In the genomic region with DNA sequence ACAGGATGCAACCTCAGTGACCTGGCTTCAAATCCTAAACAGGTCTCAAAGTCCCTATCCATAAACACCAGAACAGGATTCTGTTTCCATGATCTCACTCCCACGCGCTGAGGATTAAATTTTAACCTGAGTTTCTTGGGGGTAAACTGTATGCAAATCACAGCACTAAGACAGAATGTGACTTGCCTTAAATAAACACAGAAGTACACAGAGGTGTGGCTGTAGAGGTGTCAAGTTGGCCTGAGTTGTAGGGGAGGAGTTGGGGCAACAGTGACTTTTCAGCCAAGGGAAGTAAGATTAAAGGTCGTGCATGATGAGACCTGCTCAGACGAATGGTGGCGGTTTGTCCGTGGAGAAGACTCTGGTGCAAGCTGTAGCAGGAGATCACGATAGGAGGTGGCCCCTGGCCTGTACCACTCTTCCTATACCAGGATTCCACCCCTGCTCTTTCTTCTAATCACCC, we compare ENCODE assay signal across 14 mouse cellular contexts. TPM values are rescaled to one million over a fixed set of nuclear protein-coding genes. Genes with fewer than 3 reads are reported as not detected.
DNase-seq lines count a peak whose midpoint lies in the region; ATAC-seq and TF ChIP-seq lines count a peak whose summit lies in the region.
"Had no signal": no experiment of that assay in that cellular context is flagged by ENCODE, and none has a peak within 500 bp of the region (broad histone marks: within the 10 kb centered on the region; RNA-seq: fewer than 3 reads in every experiment).

No protein-coding gene starts in this region.

- no peaks in the 10 kb centered on the region for H3K9me3 ChIP-seq in intestine, postnatal 0 days (ENCODE audit: control insufficient read depth)
- H3K9me3 ChIP-seq in liver, embryonic 15.5 days (replicated peaks): no peaks in the 10 kb centered on the region

- no peak overlapping the region for H3K4me3 ChIP-seq in intestine, postnatal 0 days (ENCODE audit: low read depth, low read length)
- H3K4me3 ChIP-seq in liver, embryonic 15.5 days (replicated peaks): no peak overlapping the region
- H3K4me3 ChIP-seq in cerebellum, adult 2 months (replicated peaks; ENCODE audit: insufficient read depth, low read depth, low read length): no peak overlapping the region

- peak overlapping the region; percentile 35; the same call in 1 of the 2 replicates for H3K4me2 ChIP-seq in intestine, postnatal 0 days (replicated peaks; ENCODE audit: low read depth)
- peak overlapping the region; percentile 27; the same call in 1 of the 2 replicates for H3K4me2 ChIP-seq in liver, embryonic 15.5 days
- H3K4me2 ChIP-seq: lung, embryonic 14.5 days had no signal

- peak; percentile 68 to 81 for DNase-seq in lung, adult 18-20 months
- no peak for DNase-seq in lung, postnatal 14 days
- DNase-seq in splenic B cell, adult 2 months (ENCODE audit: low read depth, low spot score): peak; percentile 75
- DNase-seq in cerebellum, adult 2 months: no peak
- DNase-seq: adrenal gland, adult 2 months; cerebellum, postnatal 25 days; lung, embryonic 14.5 days; right cerebral cortex, postnatal 14 days had no signal

- no peaks in the 10 kb centered on the region for H3K27me3 ChIP-seq in intestine, postnatal 0 days (replicated peaks; ENCODE audit: control insufficient read depth, insufficient read depth, low read length)
- H3K27me3 ChIP-seq in liver, embryonic 15.5 days: no peaks in the 10 kb centered on the region
- H3K27me3 ChIP-seq in splenic B cell, adult 2 months (ENCODE audit: control insufficient read depth, insufficient read depth, low read length, poor library complexity, severe bottlenecking): no peaks in the 10 kb centered on the region
- no peaks in the 10 kb centered on the region for H3K27me3 ChIP-seq in cerebellum, adult 2 months (ENCODE audit: control insufficient read depth, insufficient read depth, low read length)

- H3K27ac ChIP-seq in intestine, postnatal 0 days (ENCODE audit: low read depth, low read length): peak overlapping the region; percentile 93
- peak overlapping the region; percentile 83 for H3K27ac ChIP-seq in liver, embryonic 15.5 days (replicated peaks)
- H3K27ac ChIP-seq in cerebellum, adult 2 months (ENCODE audit: insufficient read depth, low read length): no peak overlapping the region

- 30% methylated on average over 7 of the region's 7 CpGs for WGBS in intestine, postnatal 0 days
- WGBS in liver, embryonic 15.5 days (ENCODE audit: insufficient replicate concordance): 39% methylated on average over 7 of the region's 7 CpGs
- 85% methylated on average over 7 of the region's 7 CpGs for WGBS in cerebellum, adult 2 months

- TF ChIP-seq POLR2A in cerebellum, adult 2 months (IDR thresholded peaks at IDR 0.05; ENCODE audit: borderline replicate concordance, insufficient read depth, low read length): no peak

- TF ChIP-seq CTCF in intestine, postnatal 0 days (IDR thresholded peaks at IDR 0.05; ENCODE audit: low read depth): no peak
- TF ChIP-seq CTCF in cerebellum, adult 2 months (IDR thresholded peaks at IDR 0.05; ENCODE audit: borderline replicate concordance, insufficient read depth, low read depth, low read length): no peak

- H3K4me1 ChIP-seq in intestine, postnatal 0 days (replicated peaks; ENCODE audit: control insufficient read depth, insufficient read depth, low read length): 0 out of 2 replicates have a peak, but pooled peaks cover 3% of the 10 kb centered on the region
- H3K4me1 ChIP-seq in liver, embryonic 15.5 days (replicated peaks): peaks cover 12% of the 10 kb centered on the region
- peaks cover 8% of the 10 kb centered on the region for H3K4me1 ChIP-seq in cerebellum, adult 2 months (ENCODE audit: control insufficient read depth, insufficient read depth, low read length)

- peak; percentile 94 for ATAC-seq in intestine, postnatal 0 days
- ATAC-seq in liver, embryonic 15.5 days (ENCODE audit: insufficient read depth): peak; percentile 71
- ATAC-seq in erythroid progenitor cell, adult 5-6 weeks (replicated peaks; ENCODE audit: low FRiP score, poor library complexity, severe bottlenecking): no peak
- ATAC-seq in erythroblast, adult 5-6 weeks (replicated peaks; ENCODE audit: low FRiP score, poor library complexity, severe bottlenecking): no peak
- ATAC-seq: forebrain, embryonic 14.5 days had no signal

- peak overlapping the region; percentile 26; the same call in 1 of the 2 replicates for H3K9ac ChIP-seq in intestine, postnatal 0 days (ENCODE audit: low read depth, low read length)
- no peak overlapping the region for H3K9ac ChIP-seq in liver, embryonic 15.5 days
- H3K9ac ChIP-seq: lung, embryonic 14.5 days had no signal

- no peaks in the 10 kb centered on the region for H3K36me3 ChIP-seq in intestine, postnatal 0 days (ENCODE audit: control insufficient read depth, insufficient read depth)
- H3K36me3 ChIP-seq in liver, embryonic 15.5 days (replicated peaks): no peaks in the 10 kb centered on the region
- no peaks in the 10 kb centered on the region for H3K36me3 ChIP-seq in splenic B cell, adult 2 months (ENCODE audit: control insufficient read depth, insufficient read depth, low read length, poor library complexity, severe bottlenecking)

RNA-seq across cellular contexts. Expression of gene Slc12a3, which starts 25.1 kb away (rescaled TPM):
- polyA plus RNA-seq in intestine, postnatal 0 days (2015; fragmentation: Nextera tagmentation; extraction: Ambion mirVana): 0.16 TPM in 1 of 2 replicates, not detected in the other
- 0.15 and 0.37 TPM in 2 replicates for polyA plus RNA-seq in liver, embryonic 15.5 days (2015; fragmentation: Nextera tagmentation; extraction: Ambion mirVana)
- 0.84 and 4.0 TPM in 2 replicates for total RNA-seq in erythroid progenitor cell, adult 5-6 weeks (2015; ENCODE audit: low replicate concordance)
- total RNA-seq in erythroid progenitor cell, adult 5-6 weeks (2017; ENCODE audit: low replicate concordance): 0.90 TPM in 1 of 2 replicates, not detected in the other
- 1.7 and 2.2 TPM in 2 replicates for polyA plus RNA-seq in cerebellum, adult 2 months (2012; rRNA removed)
- total RNA-seq in erythroblast, adult 5-6 weeks (2015; ENCODE audit: low replicate concordance): 2.5 TPM in 1 of 2 replicates, not detected in the other
- total RNA-seq in erythroblast, adult 5-6 weeks (2017; ENCODE audit: low replicate concordance): 0.34 TPM in 1 of 2 replicates, not detected in the other
- total RNA-seq: granulocyte monocyte progenitor cell, adult 5-6 weeks had no signal
- polyA plus RNA-seq: adrenal gland, adult 2 months; forebrain, embryonic 14.5 days; lung, embryonic 14.5 days had no signal

RNA-seq across cellular contexts. Expression of gene Herpud1, which starts 32.1 kb away (rescaled TPM):
- 135 and 154 TPM in 2 replicates for polyA plus RNA-seq in intestine, postnatal 0 days (2015; fragmentation: Nextera tagmentation; extraction: Ambion mirVana)
- 139 and 161 TPM in 2 replicates for polyA plus RNA-seq in liver, embryonic 15.5 days (2015; fragmentation: Nextera tagmentation; extraction: Ambion mirVana)
- 54.1 and 64.2 TPM in 2 replicates for total RNA-seq in erythroid progenitor cell, adult 5-6 weeks (2015; ENCODE audit: low replicate concordance)
- 27.3 and 59.2 TPM in 2 replicates for total RNA-seq in erythroid progenitor cell, adult 5-6 weeks (2017; ENCODE audit: low replicate concordance)
- 119 and 125 TPM in 2 replicates for polyA plus RNA-seq in cerebellum, adult 2 months (2012; rRNA removed)
- 52.1 and 56.6 TPM in 2 replicates for total RNA-seq in erythroblast, adult 5-6 weeks (2015; ENCODE audit: low replicate concordance)
- 60.9 and 70.5 TPM in 2 replicates for total RNA-seq in erythroblast, adult 5-6 weeks (2017; ENCODE audit: low replicate concordance)

Comparison
In these comparisons a context has a peak if more than half of its experiments do, and no peak if none do; other contexts are left out.
1. DNase-seq: peak in lung, adult 18-20 months (2 of 2) and splenic B cell, adult 2 months (single experiment); none in lung, postnatal 14 days (single experiment) and cerebellum, adult 2 months (0 of 2).
2. ATAC-seq: peak in intestine, postnatal 0 days (single experiment) and liver, embryonic 15.5 days (single experiment); none in erythroid progenitor cell, adult 5-6 weeks (single experiment) and erythroblast, adult 5-6 weeks (single experiment).